Mouse (Mus musculus) cerebellum, postnatal 4 days (tissue): Measurements from ENCODE around the gene Cracr2b.

ENCODE experiments used
- DNase-seq, 2 experiments: peaks; one replicate each; pipeline ENCODE4 v3.0.0; 2022; ENCODE audit warnings: low spot score in 2 of 2, mixed read lengths in 1 of 2

Gene Cracr2b

GRCm38 (mm10) chr7:141460391-141461113 is at the start of gene Cracr2b:
TSS of gene Cracr2b (plus strand) at chr7:141461094.
- no peak for DNase-seq

DNA sequence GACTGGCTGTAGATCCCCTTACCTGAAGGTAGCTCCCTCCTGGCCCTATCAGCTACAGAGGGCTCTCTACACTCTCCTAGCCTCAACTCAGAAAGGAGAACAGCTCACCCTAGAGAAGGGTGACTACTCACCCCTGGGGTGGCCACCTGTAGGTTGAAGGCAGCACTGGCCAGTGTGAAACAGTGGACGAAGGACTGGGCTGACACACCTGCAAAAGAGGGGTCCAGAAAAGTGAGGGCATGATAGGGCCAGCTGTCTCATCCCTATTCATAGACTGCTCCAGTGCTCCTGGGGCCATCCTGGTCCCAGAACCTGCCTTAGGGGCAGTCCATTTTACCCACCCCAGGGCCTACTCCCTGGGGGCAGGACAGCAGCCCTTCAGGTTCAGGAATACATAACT is 49.2 kb upstream of the Cracr2b start:
- no peak for DNase-seq

- no peak for DNase-seq
Observed at GRCm38 (mm10) chr7:141413331-141413730, 47.6 kb upstream of the Cracr2b start.

- DNase-seq, result peak; percentile 100
Observed at GRCm38 (mm10) chr7:141413809-141414584, 46.9 kb upstream of the Cracr2b start, which contains the start of gene Gatd1. TSS of gene Gatd1 (minus strand) at chr7:141414136.

DNA sequence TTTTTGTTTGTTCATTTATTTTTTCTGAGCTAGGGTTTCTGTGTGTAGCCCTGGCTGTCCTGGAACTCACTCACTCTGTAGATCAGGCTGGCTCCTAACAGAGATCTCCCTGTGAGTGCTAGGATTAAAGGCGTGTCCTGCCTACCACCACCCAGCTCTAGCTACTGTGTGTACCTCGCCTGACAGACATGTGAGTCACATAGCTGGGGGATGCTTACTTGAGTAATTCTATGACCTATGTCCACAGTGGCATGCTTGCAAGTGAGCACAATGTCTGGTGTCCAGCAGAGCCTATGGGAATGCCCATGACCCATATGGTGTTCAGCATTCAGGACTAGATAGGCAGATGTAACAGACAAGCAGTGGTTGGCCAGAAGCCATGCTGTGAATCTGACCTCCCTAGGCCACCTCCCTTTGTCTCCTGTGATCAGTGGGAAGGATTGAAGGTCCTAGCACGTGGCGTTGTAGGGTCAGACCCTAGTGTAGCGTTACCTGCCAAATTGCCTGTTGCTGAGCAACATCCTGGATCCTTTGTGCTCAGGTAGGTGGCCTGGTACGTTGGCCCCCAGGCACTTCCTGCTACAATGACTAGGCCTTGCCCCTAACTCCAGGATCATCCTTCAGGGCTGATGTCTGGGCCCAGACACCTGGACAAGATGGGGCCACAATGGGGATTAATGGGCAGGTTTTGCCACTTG is 44.6 kb upstream of the Cracr2b start:
- DNase-seq, result no peak

DNA sequence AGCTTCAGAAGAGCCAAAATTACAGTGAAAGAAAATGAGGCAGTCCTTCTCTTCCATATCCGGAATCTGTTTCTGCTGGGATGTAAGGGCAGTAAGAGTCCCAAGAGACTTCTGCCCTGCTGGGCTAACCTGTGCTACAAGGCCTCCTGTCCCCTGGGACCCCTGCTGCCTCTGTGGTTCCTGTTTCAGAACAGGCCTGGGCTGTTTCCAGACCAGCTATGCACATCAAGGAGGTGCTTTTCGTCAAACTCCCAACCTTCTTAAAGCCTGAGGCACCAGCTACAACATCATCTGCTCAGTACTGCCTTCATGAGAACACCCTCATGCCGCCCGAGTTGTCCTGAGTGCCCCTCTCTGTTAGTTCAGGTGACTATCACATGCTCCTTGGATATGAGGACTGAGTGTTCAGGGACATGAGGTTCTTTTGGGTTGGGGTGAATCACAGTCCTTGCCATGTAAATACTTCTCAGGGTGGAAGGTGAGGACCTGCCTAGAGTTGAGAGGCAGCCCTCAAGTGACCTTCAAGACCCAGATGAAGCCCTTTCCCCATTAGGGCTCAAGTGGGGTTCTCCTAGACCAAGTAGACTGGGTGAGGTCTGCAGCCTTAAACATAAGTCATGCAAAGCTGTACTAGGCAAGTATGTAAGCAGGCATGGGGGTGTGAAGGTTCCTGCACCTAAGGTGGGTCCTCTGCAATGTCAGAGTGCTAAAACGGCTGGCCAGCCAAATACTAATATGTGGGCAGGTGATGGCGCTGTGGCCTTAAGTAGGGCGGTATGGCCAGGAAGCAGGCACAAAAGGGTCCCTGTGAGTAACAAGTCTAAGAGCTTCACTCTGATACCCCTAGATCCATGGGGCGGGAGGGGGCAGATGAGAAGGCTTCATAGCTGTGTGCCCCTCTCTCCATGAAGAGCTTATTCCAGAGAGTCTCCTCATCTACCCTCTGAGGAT is 42.9 kb upstream of the Cracr2b start:
- DNase-seq, result no peak

- no peak for DNase-seq
Observed at GRCm38 (mm10) chr7:141418970-141419369, 41.9 kb upstream of the Cracr2b start.

DNA sequence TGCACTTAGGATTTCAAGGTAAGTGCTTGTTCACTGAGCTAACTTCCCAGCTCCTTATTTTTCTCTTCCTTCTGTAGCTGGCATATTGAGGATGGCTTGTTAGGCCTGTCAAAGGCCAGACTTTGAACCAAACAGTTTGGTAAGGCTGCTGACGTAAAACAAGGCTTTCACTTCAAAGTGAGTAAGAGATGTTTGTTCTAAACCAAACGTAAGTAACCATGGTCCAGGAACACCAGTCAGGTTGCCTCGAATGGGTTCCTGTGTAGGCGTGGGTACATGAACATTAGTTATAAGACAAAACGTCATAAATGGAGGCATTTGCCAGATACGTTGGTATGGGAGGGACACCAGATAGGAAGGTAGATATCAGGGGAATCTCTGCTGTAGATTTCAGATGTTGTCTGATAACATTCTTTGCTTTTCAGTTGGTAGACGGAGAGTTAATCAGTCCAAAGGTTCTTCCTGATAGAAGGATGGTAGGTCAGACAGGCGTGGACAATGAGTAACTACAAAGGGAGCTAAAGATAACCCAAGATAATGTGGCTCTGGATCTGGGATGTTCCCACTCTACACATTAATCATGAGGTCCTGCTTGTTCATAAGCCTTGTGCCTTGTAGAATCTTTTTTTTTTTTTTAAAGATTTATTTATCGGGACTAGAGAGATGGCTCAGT is 40.7 kb upstream of the Cracr2b start:
- no peak for DNase-seq

DNA sequence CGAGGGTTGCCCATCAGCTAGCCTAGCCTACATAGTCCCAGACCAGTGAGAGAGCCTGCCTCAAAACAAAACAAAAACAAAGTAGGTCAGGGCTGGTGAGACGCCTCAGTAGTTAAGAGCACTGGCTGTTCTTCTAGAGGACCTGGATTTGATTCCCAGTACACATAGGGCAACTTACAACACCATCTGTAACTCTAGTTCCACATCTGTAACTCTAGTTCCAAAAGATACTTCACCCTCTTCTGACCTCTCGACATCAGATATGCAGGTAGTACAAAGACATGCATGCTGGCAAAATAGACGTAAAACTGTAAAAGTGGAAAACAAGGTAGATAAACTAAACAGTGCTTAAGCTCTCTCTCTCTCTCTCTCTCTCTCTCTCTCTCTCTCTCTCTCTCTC is 37.1 kb upstream of the Cracr2b start:
- no peak for DNase-seq

- no peak for DNase-seq
Observed at GRCm38 (mm10) chr7:141426948-141427730, 33.8 kb upstream of the Cracr2b start.

DNA sequence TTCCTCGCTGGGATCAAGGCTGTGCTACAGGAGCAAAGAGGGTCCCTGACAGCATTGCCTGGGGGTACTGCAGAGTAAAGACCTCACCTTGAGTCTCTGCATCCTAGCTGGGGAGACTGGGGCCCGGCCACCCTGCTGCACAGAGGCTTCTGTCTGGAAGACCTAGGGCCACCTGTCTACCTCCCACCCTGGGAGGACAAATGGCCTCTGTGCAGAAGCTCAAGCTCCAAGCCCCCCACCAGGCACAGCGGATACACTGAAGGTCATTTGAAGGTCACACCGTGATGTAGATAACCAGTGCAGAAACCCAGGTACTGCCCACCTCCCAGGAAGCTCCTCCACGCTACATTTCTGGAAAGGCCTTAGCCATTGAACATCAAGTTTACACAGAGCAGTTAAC is 32.2 kb upstream of the Cracr2b start:
- DNase-seq, result no peak

DNA sequence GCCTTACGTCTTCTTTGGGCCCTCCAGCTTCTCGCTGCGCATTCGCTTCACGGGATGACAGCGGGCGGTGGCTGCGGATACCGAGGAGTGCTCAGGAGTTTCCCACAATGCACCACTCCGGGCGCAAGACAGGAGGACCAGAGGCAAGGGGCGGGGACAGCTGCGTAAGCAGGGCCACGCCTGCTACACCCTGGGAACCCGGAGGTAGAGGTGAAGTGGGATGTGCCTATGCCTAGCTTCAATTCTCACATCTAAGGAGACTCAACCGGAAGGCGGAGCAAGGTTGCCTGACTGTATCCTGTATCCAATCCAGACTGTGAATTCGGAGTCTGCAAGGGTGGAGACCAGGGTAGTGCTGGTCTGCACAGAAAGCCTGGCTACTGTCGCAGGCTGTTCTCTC is 31.6 kb upstream of the Cracr2b start, which contains the start of gene Cend1:
Gene Cend1 (minus strand): TSS at position 182 of the 400 bp plus-strand sequence.
- DNase-seq, result peak in 1 of 2 experiments; percentile 56

GRCm38 (mm10) chr7:141429840-141430584 is 30.9 kb upstream of the Cracr2b start:
- no peak for DNase-seq

GRCm38 (mm10) chr7:141430585-141431240 is 30.2 kb upstream of the Cracr2b start:
- DNase-seq, result no peak

DNA sequence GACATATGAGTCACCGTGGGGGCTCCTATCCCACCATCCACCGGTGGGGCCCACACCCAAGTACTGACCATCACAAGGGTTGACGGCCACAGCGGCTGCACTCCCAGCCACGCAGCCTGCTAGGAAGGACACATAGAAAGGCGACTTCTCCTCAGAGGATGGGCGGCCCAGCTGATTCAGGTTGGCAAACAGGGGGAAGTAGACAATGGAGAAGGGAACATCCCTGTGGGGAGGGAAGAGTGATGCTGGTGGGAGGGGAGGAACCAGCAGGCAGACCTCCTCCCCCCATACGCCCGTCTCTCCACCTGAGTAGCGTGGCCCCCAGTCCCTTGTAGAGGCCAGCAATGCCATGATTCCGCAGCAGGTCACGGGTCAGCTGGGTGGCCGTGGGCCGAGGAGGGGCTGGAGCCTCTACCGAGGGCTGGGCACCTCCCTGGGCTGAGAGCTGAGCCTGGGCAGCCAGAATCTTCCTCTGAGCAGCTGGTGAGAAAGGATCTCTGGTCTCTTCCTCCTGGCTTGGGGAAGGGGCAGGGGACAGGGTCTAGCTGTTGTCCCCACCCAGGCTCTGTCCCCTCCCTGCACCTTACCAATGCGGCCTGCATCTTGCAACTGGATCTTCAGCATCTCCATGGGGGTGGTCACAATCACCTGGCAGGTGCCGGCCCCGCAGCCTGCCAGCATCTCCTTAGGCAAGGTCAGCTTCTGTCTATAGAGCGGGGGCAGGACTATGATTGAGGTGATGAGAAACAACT is 29.3 kb upstream of the Cracr2b start:
- DNase-seq, result no peak

DNA sequence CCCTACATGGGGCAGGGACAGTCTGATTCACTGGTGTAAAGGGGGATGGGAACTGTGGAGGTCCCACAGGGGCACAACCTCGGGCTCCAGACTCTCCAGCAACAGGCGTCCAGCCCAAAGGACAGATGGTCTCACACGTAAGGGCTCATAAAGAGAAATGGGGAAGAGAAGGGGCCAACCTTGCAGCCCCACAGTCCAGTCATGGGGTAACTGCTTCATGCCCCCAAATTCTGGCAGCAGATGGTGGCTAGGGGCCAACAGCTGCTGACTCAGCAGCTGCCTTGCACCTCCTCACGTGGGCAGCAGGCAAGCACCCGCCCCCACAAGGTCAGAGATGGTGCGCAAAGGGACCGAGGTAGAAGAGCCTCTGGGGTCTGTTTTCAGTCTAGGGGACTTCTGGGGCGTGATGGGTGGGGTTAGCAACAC is 28.7 kb upstream of the Cracr2b start:
- DNase-seq, result no peak

- peak in 1 of 2 experiments; percentile 46 for DNase-seq
Observed at GRCm38 (mm10) chr7:141432741-141433516, 28.0 kb upstream of the Cracr2b start.
